Mouse (Mus musculus) left cerebral cortex, adult 18-20 months (tissue): ENCODE results near the gene Olfr434. TPM values are rescaled to one million over a fixed set of nuclear protein-coding genes. Genes with fewer than 3 reads are reported as not detected.
"Not testable (repeated sequence)": the region's sequence is repeated elsewhere in the genome, so short reads cannot be mapped to it uniquely, and the experiment has no call there.

ENCODE experiments used
- DNase-seq, 2 experiments: peaks; one replicate each; pipeline ENCODE4 v3.0.0; 2021 to 2022; ENCODE audit warnings: low spot score in 2 of 2, mixed read lengths in 1 of 2
- long read RNA-seq, 2 experiments: library from polyadenylated mRNA; stranded (forward); transcript quantifications; one replicate each; pipeline ENCODE4 v2.0.0; 2021
- total RNA-seq, 2 experiments: library from RNA; stranded (reverse); gene quantifications; 2 replicates each; pipeline ENCODE4 v1.2.3; 2021

Gene Olfr434
- not detected for total RNA-seq
- long read RNA-seq, experiment 1 = 0 reads
- long read RNA-seq, experiment 2 = 0 reads

GRCm38 (mm10) chr6:43212873-43213272 lies at the start of gene Olfr434:
Gene Olfr434, plus strand, starts transcription at chr6:43213021.
- peak; percentile 24 to 52 for DNase-seq

GRCm38 (mm10) chr6:43167246-43167645 lies 45.6 kb upstream of the Olfr434 start:
- no peak for DNase-seq

DNA sequence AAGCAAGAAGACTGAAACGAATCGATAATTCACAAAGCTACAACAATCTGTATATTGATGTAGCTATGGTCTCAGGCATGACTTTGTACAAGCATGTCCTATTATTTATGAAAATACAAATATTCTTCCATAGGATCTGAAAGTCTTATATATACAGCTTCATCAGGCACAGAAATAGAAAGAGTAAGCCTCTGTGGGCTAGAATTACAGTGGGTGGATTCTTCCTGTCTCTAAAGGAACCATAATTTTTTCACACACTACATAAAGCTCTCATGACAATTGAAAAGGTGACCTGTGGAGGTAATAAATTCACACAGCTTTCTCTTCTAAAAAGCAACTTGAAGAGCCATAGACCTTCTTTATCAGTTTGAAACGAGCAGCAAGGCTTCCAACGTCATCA lies 41.0 kb upstream of the Olfr434 start, which contains the start of gene Olfr13:
Olfr13 (plus strand) TSS at position 301 of the 400 bp plus-strand sequence.
- DNase-seq = no peak

GRCm38 (mm10) chr6:43178129-43178528 lies 34.7 kb upstream of the Olfr434 start:
- no peak for DNase-seq

DNA sequence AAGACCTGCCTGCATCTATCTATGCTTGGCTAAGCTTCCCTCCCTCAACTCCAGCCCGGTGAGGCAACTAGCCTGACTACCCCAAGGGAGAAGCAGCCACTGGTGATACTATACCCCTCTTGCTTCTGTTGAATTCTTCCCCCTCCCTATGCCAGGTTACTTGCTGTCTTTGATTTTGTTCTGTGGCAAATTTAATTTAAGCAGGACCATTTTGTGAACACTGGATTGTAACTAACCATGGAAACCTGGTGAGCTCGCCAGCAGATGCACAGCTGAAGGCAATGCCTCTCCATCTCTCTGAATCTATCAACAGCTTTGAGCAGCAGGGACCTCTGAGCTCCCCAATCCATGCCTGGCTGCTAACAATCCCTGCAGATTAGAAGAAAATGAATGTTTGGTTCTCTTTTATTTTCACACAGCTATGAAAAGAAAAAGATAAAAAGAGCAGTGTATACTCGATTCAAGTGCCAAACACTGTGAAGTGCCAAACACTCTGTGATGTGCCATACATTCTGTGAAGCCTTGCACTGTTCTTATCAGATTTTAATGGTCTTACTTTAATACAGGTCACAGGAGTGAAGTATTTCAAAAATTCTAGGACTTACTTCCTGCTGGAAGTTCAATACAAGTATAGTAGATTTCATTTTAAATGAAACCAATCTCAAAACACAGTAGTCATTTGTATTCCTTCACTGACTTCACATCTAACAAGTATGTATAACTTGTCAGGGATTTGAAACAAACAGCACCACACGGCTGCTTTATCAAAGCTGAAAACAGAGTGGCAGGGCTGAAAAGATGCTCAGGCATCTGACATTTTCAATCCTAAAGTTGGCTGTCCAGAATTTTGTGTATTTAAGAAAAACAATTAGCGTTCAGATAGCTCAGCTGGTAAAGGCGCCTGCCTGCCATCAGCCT lies 34.0 kb upstream of the Olfr434 start:
- DNase-seq = no peak

DNA sequence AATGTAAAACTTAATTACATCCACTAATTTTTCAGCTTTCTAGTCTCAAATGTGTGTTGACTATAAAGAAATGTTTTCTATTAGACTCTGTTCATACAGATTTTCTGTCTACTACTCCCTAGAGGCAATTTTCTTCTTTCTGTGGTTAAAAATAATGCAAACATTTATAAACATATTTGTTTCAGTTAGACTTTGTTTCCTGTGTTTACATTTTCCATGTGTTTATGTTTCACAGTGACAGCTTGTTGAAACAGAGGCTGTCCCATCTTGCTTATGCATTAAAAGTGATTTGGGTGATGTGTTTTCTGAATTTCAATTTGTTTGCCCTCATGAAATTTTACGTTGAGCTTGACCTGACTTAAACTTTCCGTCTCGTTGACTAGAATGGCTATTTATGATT lies 21.8 kb upstream of the Olfr434 start:
- no peak for DNase-seq

- DNase-seq = no peak
Measured at GRCm38 (mm10) chr6:43196781-43197180, 16.0 kb upstream of the Olfr434 start, which contains the start of gene Olfr435. Gene Olfr435, plus strand, starts transcription at chr6:43197146.

DNA sequence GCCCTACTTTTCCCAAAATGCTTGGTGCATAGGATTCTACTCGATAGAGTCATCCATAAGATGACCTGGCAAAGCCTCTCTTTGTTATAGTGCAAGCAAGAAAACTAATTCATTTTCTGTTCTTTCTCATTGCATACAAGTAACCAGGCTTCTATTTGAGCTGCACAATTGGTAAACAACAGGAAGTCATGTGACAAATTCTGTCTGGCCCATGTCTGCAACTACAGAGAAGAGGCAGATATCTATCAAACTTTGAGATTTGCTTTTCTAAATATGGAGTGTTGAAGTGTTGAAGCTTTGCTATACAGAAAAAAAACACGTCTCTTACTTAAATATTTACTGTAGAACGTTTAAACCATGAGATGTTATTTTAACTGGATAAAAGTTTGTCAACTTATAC lies 14.7 kb upstream of the Olfr434 start:
- no peak for DNase-seq

DNA sequence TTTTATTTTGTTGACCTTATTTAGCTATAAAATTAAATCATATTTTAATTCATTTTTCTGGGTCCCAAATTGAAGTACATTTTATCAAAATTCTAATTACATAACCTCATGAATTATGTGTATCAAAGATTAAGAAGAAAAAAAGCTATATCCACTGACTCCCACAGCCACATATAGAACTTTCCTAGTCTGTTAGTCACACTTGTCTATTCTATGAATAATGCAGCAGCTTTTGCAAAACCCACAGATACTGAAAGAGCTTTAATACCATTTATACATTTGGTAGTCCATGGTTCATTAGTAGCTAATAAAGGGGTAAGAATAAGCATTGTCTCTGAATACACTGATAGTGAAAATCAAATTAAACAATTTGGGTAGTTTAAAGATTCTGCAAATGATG lies 10.0 kb upstream of the Olfr434 start:
- DNase-seq = no peak

- no peak for DNase-seq
Measured at GRCm38 (mm10) chr6:43205355-43205754, 7.5 kb upstream of the Olfr434 start.

GRCm38 (mm10) chr6:43231255-43231654 lies 18.4 kb downstream of the Olfr434 start, which contains the start of gene Olfr47:
Gene Olfr47, plus strand, starts transcription at chr6:43231529.
- not testable (repeated sequence) for DNase-seq

- no peak for DNase-seq
Measured at GRCm38 (mm10) chr6:43242061-43242460, 29.2 kb downstream of the Olfr434 start.

DNA sequence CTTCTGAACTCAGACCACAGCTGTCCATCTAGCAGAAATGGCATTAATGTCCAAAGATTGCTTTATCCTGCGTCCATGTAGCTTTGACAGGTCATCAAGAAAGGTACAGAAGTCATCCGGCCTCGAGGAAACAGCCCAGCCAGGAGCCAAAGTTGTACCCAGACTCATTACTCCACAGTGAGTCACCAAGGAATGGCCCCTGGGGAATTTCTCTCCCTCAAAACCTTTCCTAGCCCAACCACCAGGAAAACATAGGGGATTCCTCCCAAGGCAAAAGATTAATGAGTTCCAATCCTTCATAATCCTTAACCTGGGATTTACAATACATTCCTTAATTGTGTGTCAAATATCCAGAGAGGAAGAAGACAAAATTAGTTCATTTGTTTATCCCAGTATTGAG lies 34.6 kb downstream of the Olfr434 start:
- no peak for DNase-seq

- no peak for DNase-seq
Measured at GRCm38 (mm10) chr6:43252994-43253393, 40.2 kb downstream of the Olfr434 start.

- no peak for DNase-seq
Measured at GRCm38 (mm10) chr6:43254193-43254926, 41.5 kb downstream of the Olfr434 start.

DNA sequence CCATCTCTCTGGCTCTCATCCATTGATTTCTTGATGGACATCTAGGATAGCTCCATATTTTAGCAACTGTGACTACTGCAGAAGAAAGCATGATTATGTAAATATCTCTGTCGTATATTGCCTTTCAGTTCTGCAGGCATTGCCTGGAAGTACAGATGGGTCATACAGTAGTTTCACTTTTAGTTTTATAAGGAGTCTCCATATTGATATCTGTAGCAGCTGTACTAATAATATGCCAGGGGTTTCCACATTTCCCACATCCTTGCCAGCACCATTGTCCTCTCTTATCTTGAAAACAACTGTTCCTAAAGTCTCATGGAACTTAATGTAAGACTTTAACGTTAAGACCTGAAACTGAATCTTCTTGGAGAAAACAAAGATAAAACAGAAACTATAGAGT lies 47.9 kb downstream of the Olfr434 start:
- no peak for DNase-seq

DNA sequence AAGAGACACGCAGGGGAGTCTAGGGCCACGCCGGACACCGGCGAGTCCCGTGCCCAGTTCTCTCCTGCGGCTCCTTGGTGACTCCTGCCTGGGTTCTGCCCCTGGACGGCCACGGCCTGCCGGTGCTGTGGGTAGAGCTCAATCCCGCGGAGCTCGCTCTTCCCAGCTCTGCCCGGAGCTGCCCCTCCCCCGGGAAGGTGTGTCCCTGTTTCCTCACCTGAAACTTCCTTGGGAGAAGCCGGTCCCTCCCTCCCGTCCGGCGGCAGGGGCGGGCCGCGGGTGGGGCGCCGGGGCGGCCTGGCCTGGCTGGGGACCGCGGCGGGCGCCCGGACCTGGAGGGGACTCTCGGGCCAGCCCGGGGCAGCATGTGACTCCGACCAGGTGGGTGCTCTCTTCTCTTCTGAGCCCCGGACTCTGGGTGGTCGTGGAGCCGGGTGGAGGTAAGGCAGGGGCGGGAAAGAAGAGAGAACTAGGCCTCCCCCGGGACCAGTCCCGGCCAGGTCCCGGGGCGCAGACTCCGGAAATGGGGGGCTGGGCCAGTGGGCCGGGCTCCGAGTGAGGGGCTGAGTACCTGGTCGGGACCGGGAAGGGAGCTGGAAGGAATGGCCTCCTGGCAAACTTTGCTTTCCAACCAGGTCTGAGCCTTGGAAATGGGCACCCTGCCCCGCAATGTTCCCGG lies 52.7 kb downstream of the Olfr434 start, which contains the start of gene Arhgef5:
Arhgef5 (plus strand) TSS at position 220 of the 679 bp plus-strand sequence.
- DNase-seq = no peak

GRCm38 (mm10) chr6:43266356-43266755 lies 53.5 kb downstream of the Olfr434 start:
- no peak for DNase-seq
